Mouse (Mus musculus) adrenal gland, postnatal 10 days (tissue): Measurements from ENCODE around the gene Rilp. TPM values are rescaled to one million over a fixed set of nuclear protein-coding genes. Genes with fewer than 3 reads are reported as not detected.

ENCODE experiments used
- DNase-seq: peaks from one replicate; pipeline ENCODE4 v3.0.0; 2021; ENCODE audit warnings: mixed read lengths
- microRNA-seq: library from miRNA; unstranded; fragments of <30 nt; microRNA quantifications from one replicate; pipeline ENCODE4 v1.2.0, GENCODE M21; 2021
- total RNA-seq, 2 experiments: library from RNA; stranded (reverse); gene quantifications; 2 replicates each; pipeline ENCODE4 v1.2.3; 2021

Rilp gene
- total RNA-seq, 2 experiments from 2014 or later = 17.3 to 23.7 TPM

GRCm38 (mm10) chr11:75558101-75558500 lies 48.2 kb downstream of the Rilp start:
- DNase-seq = no peak

GRCm38 (mm10) chr11:75559870-75560504 lies 50.1 kb downstream of the Rilp start:
- no peak for DNase-seq

DNA sequence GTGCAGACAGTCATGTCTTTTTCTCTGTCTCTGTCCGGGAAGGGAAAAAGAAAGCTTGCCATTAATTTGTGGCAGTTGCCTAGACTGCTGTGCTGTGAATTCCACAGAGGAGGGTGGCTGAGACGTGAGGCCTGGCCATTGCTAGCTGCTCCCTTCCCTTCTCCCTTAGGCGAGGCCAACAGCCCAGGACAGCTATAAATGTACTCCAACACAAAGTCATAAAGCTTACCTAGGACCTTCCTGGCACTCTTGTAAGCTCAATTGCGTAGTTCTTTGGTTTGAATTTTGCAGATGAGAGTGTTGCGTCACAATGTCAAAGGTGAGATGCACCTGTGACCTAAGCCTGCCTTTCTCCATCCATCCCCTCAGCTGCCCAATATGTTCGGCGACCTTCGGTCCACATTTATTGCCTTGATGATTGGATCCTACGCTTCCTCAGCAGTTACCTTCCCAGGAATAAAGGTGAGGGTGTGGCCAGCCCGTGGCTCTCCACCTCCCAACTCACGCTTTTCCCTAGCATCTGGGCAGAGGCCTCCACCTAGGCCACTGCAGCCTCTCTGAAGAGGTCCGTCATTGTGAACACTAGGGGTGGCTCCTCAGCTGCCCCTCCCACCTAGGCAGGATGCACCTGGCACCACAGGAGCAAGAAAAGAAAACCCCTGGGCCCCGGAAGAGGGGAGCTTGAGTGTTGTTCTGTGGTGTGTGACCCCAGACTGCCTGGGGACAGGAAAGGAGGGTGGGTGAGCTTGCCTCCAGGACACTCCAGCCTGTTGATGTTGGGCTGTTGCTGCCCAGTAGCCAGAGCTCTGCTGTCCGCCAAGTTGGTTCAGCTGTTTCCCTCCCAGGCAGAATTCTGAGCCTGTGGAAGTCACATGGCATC lies 50.9 kb downstream of the Rilp start:
- DNase-seq = no peak

- no peak for DNase-seq
Measured at GRCm38 (mm10) chr11:75561410-75561791, 51.5 kb downstream of the Rilp start.

Small RNAs within 50 kb of the gene (microRNA-seq; reads per million reads assigned to microRNA genes)
- gene Mir22 = 38,281 reads per million, percentile 99 among the genes with 10 or more reads in this experiment
- gene Mir3971 = not detected

Other genes with a start within 250 kb of the Rilp start
- 10 to 100 TPM; 60.0 to 72.0 TPM for gene Rpa1, start 161.8 kb upstream of the Rilp start, total RNA-seq
- gene Smyd4, start 161.7 kb upstream of the Rilp start, total RNA-seq = 1 to 10 TPM; 7.8 to 9.3 TPM
- gene Serpinf1, start 87.4 kb upstream of the Rilp start, total RNA-seq = 100 to 1,000 TPM; 121 to 219 TPM
- gene Serpinf2, start 70.5 kb upstream of the Rilp start, total RNA-seq = 100 to 1,000 TPM; 112 to 253 TPM
- gene Wdr81, start 55.4 kb upstream of the Rilp start, total RNA-seq = 10 to 100 TPM; 13.0 to 15.2 TPM
- gene Tlcd2, start 48.4 kb upstream of the Rilp start, total RNA-seq = 10 to 100 TPM; 20.9 to 24.6 TPM
- 100 to 1,000 TPM; 112 to 130 TPM for gene Prpf8, start 23.3 kb upstream of the Rilp start, total RNA-seq
- gene Scarf1, start 3.4 kb downstream of the Rilp start, total RNA-seq = 10 to 100 TPM; 13.3 to 20.0 TPM
- 10 to 100 TPM; 21.1 to 27.9 TPM for gene Slc43a2, start 21.6 kb downstream of the Rilp start, total RNA-seq
- gene Pitpna, start 78.0 kb downstream of the Rilp start, total RNA-seq = 100 to 1,000 TPM; 130 to 139 TPM
- 10 to 100 TPM; 30.7 to 43.0 TPM for gene Inpp5k, start 120.9 kb downstream of the Rilp start, total RNA-seq
- 100 to 1,000 TPM; 128 to 132 TPM for gene Myo1c, start 140.4 kb downstream of the Rilp start, total RNA-seq
- gene Crk, start 169.2 kb downstream of the Rilp start, total RNA-seq = 10 to 100 TPM; 93.2 to 96.5 TPM
- 100 to 1,000 TPM; 591 to 594 TPM for gene Ywhae, start 222.8 kb downstream of the Rilp start, total RNA-seq